Mouse (Mus musculus) left cerebral cortex, postnatal 25 days (tissue): Measurements from ENCODE around the gene Gm20708. TPM values are rescaled to one million over a fixed set of nuclear protein-coding genes. Genes with fewer than 3 reads are reported as not detected.
"Not testable (repeated sequence)": the region's sequence is repeated elsewhere in the genome, so short reads cannot be mapped to it uniquely, and the experiment has no call there.

Experiments
- DNase-seq, 2 experiments: peaks; one replicate each; pipeline ENCODE4 v3.0.0; 2022; ENCODE audit warnings: low spot score in 2 of 2, mixed read lengths in 1 of 2
- intact Hi-C: fragments of 180-260 bp; cut with DNase I; formaldehyde crosslinking; loops from one replicate; pipeline ENCODE4 v1.15.1; 2025
- total RNA-seq, 2 experiments: library from RNA; stranded (reverse); gene quantifications; 2 replicates each; pipeline ENCODE4 v1.2.3; 2021

Gm20708 gene
- total RNA-seq, 2 experiments from 2014 or later: 1.7 to 2.4 TPM

DNA sequence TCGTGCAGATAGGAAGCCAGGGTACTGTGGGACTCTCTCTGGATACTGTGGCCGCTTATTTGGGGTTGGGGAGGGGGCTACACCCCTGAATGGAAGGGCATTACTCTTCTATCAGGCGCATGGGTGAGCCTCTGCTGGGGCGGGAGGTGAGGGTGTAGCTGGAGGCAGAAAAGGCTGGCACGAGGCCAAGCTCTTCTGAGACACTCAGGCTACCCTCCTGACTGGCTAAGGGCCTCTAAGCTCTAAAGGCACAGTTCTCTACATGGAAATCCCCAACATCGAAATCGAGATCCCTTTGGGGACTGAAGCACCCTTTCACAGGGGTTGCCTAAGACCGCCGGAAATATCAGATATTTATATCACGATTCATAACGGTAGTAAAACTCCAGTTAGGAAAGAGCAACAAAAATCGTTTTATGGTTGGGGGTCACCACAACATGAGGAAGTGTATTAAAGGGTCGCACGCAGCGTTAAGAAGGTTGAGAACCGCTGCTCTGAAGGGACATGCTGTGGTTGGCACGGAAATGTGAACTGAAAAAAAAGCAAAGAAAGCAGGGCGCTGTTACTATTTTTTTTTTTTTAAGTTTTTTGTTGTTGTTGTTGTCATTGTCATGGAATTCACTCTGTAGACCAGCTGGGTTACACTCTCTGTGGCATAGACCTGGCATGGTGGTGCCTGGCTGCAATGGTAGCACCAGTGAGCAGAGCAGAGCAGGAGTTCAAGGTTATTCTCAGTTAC, 18.9 kb downstream of the Gm20708 start:
- intact Hi-C loops: loop anchor here (10.0 kb wide), 1 partner anchor 584 kb away; no protein-coding TSS in a partner anchor
- DNase-seq: no peak

GRCm38 (mm10) chr11:117828888-117829604, 19.6 kb downstream of the Gm20708 start:
- intact Hi-C loops: loop anchor here (10.0 kb wide), 1 partner anchor 584 kb away; no protein-coding TSS in a partner anchor
- peak in 1 of 2 experiments; percentile 30 for DNase-seq

GRCm38 (mm10) chr11:117829671-117830215, 20.3 kb downstream of the Gm20708 start:
- intact Hi-C loops: loop anchor here (10.0 kb wide), 1 partner anchor 585 kb away; no protein-coding TSS in a partner anchor
- DNase-seq: no peak

- no peak for DNase-seq
- intact Hi-C loops: no loop called here
Observed at GRCm38 (mm10) chr11:117830401-117830800, 20.9 kb downstream of the Gm20708 start.

GRCm38 (mm10) chr11:117832086-117832969, 22.9 kb downstream of the Gm20708 start:
- DNase-seq: peak; percentile 65 to 70
- intact Hi-C loops: no loop called here

GRCm38 (mm10) chr11:117833509-117833908, 24.0 kb downstream of the Gm20708 start:
- intact Hi-C loops: not testable (repeated sequence)

DNA sequence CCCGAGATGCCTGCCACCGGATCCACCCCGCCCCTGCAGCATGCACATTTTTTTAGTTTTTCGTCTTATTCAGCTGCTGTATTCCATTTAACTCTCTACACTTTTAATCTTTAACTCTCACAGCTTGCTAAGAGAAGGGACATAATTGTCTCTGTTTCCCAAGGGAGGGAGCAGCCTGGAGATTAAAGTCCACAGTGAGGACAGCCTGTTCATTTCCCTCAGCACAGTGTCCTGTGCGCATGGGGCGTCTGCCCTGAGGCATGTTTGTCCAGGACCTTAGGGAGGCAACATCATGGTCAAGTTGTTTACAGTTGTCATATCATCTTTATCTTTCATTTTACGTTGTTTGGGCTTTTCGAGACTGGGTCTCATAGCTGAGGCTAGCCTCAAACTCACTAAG, 24.6 kb downstream of the Gm20708 start:
- intact Hi-C loops: no loop called here
- no peak for DNase-seq

More at GRCm38 (mm10) chr11:117833509-117833908, 24.0 kb downstream of the Gm20708 start:
- not testable (repeated sequence) for DNase-seq

GRCm38 (mm10) chr11:117836306-117836705, 26.8 kb downstream of the Gm20708 start:
- intact Hi-C loops: no loop called here
- peak; percentile 45 to 88 for DNase-seq

DNA sequence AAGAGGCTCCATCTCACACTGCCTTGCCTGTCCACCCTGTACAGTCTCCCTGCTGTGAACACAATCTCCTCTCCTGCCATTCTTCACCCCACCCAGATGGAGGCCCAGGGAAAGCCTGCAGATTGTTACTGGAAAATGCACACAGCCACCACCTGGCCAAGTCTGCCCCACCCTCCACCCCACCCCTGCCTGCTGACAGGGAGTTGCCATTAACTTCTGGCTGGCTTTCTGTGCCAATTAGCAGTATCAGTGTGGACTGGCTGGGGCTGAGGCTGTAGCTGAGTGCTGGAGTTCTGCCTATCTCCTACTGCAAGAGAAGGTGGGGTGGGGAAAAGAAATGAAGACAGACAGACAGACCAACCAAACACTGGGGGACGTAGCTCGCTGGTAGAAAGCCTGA, 29.1 kb downstream of the Gm20708 start:
- intact Hi-C loops: no loop called here
- DNase-seq: no peak

DNA sequence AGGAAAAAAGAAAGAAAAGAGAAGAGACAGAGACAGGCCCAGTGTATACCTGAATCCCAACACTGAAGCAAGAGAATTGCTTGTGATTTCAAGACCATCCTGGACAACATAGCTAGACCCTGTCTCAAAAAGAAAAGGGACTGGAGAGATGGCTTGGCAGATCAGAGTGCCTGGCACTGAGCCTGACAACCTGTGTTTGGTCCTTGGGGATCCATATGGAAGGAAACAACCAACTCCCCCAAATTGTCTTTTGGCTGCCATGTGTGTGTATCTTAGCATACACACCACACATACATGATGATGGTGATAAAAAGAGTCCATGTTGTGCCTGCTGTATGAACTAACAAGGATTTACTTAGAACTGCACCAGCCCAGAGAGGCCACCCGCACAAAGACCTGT, 29.6 kb downstream of the Gm20708 start:
- DNase-seq: no peak
- intact Hi-C loops: no loop called here

DNA sequence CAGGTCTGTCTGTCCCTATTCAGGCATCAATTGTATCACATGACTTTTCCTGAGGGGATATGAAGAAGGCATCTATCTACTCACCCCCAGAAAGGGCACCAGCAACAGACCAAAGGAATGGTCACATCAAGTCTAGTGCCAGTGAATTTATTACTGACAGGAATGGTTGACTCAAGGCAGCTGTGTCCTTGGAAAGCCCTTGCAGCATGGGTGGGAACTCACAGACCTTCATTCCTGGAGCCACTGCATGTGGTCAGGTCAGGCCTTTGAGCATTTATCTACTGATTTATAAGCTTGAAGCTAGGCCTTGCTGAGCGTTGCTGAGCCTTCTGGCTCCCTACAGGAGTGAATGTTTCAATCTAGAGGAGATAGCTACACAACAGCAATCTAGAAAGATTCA, 31.4 kb downstream of the Gm20708 start:
- intact Hi-C loops: no loop called here
- no peak for DNase-seq

DNA sequence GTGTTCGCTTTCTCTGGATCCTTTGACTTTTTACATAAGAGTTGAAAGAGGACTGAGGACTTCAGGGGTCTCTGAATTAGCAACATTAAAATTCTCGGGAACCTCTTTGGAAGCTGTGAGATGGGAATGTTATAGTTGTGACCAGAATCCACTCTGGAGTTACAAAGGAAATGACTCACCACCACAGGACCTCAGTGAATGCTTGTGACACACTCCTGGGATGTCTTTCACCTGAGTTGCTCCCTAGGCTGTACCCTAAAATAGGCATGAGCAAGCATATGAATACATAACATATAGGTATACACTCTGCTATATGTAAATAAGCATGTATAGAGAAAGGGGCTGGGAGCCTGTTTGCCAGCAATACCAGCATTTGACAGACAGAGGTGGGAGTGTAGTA, 34.0 kb downstream of the Gm20708 start:
- no peak for DNase-seq
- intact Hi-C loops: no loop called here

GRCm38 (mm10) chr11:117844997-117845396, 35.5 kb downstream of the Gm20708 start:
- intact Hi-C loops: no loop called here
- no peak for DNase-seq

- intact Hi-C loops: no loop called here
- DNase-seq: no peak
Observed at GRCm38 (mm10) chr11:117845651-117846050, 36.2 kb downstream of the Gm20708 start.

GRCm38 (mm10) chr11:117846640-117847039, 37.2 kb downstream of the Gm20708 start:
- intact Hi-C loops: no loop called here
- no peak for DNase-seq

DNA sequence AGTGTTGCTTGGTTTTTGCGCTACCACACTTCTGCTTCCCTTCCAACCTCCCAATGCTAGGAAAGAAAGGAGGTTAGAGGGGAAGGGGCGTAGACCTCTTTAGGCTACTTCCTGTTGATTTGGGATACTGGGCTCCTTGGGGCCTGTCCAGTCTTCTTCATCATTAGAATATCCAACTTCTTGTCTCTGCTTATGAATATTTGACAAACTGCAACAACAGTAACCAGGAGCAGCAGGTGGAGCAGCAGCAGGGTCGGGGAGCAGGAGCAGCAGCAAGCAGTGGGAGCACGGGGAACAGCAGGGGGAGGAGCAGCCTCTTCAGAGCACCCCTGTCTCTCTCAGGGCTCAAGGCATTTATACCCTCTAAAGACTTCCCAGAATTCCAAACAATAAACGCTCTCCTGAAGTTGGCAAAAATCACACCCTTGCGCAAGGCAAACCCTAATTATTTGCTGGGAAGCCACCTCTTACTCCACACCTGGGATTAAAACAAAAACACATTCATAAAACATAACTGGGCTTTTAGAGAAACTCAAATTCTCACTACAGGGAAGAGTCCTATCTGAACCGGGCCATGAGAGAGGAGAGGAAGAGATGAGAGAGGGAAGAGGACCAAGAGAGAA, 38.2 kb downstream of the Gm20708 start:
- DNase-seq: no peak
- intact Hi-C loops: no loop called here

DNA sequence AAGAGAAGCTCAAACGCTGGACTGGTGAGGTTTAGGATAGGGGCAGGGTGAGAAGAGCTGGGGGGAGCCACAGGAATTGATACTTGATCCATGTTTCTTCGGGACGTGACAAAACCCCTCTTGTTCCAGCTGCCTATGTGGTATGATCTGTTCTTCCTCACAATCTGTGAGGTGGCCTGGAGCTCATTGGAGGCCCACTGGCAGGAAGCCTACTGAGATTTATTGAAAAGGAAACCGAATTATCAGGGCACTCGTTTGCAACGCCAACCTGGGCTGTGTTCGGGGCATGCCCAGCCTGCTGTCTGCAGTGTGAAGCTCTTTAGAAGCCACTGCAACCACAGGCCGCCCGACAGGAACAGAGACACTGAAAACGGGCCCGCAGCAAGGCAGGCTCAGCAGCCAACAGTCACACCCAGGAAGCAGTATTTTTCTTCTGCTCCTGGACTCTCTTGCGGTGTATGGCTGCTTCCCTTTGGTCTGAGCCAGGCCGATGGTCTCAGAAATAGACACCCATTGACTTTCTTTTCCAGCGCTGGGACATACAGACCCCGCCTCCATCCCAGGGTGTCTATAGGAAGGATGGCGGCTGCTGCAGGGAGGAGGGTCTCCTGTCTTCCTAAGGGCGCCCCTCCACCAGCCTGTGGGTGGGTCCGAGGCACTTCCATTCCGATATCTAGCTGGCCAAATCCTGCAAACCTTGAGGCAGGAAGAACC, 39.0 kb downstream of the Gm20708 start:
- no peak for DNase-seq
- intact Hi-C loops: no loop called here

GRCm38 (mm10) chr11:117848985-117849671, 39.7 kb downstream of the Gm20708 start, which contains the start of gene Birc5:
Birc5 (plus strand) TSS chr11:117849251.
- intact Hi-C loops: no loop called here
- DNase-seq: peak; percentile 96 to 97
